Mouse (Mus musculus): ENCODE results near the gene Dab1.

The Dab1 gene

DNA sequence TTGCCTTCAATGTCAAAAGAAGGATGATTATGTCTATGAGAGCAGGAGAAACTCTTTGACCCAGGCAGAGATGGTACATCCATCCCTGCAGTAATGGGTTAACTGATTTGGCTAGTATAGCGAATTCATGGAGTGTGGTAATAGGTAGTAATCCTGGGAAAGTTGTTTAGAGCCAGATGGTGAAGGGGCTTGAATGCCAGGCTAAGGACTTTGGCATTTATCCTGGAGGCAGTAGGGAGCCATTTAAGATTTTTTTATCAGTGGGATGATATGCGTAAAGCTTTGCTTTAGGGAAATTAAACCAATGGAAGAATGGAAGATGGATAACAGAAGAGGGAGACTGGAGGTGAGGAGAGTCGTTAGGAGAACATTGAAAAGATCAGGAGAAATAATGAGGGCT, 669.2 kb downstream of the Dab1 start:
- ChIA-PET POLR2A (no interaction called here), CTCF (no interaction called here)

DNA sequence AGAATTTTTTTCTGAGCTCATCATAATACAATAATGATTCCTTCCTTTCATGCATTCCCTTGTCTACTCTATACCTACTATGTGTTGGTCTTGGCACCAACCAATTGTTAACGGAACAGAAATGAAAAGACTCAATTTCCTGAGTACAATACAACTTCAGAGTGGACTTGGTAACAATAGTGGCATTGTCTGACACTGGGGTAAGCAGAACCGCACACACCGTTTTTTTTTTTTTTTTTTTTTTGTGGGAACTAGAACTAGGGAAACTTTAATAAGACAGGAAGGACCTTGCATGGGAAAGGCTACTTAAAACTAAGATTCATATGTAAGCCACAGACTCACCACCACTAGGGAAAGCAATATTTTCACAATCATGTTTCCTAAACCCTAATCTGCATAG, 682.6 kb downstream of the Dab1 start:
- CTCF ChIA-PET = no interaction called here
- POLR2A ChIA-PET = no interaction called here

DNA sequence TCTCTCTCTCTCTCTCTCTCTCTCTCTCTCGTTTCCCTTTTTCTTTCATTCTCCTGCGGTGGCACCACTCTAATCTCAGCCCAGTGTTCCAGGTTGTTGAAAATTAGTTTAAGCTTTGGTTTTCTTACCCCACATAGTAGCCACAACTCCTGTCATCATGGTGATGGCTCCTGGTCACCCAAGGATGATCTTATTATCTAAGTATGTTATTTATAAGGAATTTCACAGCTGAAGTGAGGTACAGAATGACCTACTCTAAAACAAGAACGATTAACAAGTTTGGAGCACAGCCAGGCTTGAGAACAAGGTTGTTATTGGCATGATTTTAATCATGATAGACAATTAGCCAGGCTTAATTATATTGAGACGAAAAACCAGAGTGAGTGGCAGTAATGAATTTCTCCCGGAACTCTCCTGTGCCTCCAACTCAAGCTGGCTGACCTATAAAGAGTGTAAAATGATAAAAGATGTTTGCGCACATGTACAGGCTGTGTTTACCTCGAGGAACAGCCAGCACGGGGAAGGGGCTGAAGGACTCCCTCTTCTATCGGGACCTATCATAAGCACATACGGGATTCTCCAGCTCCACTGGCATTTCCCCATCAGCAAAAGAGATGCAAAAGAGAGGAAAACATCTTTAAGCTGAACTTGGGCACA, 684.0 kb downstream of the Dab1 start:
- ChIA-PET CTCF (interaction anchor here in 1 of 4 experiments (0.7 kb wide), 1 partner anchor 46 kb away, joined by 3 read pairs; no protein-coding TSS in a partner anchor), POLR2A (no interaction called here)

DNA sequence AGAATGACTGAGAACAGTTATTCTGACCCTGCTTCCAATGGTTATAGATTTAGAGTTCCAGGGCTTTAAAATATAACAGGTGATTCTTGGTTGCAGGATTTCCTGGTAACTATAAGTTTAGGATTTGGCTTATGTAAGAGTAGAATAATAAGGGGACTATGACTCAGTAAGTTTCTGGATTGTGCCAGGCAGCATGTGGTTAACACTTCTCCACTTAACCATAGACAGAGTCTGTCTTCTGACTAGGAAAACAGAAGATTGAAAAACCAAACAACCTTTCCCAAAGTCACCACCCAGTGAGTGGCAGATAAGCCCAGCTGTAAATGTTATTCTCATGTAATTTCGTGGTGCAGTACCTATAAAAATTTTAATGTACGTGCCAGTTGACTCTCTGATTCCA, 688.6 kb downstream of the Dab1 start:
- ChIA-PET CTCF (no interaction called here), POLR2A (no interaction called here)

DNA sequence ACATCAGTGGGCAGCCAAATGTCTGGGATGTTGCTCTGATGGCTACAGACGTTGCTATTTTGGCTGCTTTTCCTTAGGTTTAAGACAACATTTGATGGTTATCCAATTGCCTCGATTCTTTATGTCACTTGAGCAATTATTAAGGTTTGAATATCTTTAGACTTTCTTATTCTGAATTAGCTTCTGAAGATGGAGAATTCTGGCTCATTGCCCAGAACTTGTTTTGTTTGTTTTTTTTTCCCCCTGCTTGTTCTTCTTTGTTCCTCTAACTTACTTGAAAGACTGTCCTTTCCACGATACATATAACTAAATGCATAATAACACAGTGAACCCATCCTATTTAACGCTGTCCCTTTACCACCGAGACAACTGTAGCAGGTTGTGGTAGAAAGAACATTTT, 707.1 kb downstream of the Dab1 start:
- ChIA-PET POLR2A (no interaction called here), CTCF (no interaction called here)

DNA sequence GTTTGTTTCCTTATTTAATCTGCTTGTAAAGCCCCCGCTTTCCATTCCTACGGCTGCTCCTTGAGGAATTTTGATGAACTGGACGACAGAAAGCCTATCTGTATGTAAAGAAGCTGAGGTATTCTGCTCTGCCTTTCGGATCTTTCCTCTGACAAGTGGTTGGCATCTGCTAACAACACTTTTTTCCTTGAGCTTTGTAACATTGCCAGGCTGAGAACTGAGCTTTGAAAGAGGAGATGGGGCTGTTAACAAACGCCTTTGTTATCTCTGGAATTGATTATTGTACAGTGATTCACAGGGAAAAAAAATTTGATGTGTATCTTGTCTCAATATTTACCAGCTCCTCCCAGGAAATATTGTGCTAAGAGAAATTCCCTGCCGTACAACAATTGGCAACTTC, 712.7 kb downstream of the Dab1 start:
- ChIA-PET CTCF (no interaction called here), POLR2A (no interaction called here)

DNA sequence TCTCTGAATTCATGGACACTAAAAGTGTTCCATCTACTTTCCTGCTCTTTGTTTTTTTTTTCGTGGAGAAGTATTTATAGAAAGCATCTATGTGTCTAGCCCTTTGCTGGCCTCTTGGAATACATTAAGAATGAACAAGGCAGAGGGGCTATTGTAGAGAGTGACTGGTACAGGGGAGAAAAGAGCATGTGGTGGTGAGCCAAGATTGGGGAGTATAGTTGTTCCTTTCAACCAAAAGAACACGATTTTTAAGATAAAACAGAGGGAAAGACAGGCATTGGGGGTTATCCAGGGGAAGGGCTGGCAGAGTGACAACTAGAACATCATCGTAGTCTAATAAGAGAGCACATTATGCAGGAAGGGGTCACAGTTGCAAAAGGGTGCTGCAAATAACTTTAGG, 713.2 kb downstream of the Dab1 start:
- CTCF ChIA-PET = no interaction called here
- POLR2A ChIA-PET = no interaction called here

DNA sequence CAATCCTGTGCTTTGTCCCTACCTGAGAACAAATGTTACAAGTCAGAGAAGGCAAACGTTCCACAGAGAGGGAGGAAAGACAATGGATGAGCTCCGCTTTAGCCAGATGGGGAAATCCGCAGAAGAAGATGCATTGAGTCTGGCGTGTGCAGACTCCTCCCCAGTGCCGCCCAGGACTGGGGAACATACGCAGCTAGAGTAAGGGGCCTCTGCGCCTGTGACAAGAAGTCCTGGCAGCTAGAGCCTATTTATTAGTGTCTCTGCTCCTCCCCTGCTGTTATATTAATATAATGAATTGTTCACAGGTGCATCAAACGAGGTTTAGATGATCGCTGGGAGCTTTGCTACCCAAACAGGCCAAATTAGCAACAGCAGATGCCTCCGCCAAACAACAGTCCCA, 718.1 kb downstream of the Dab1 start:
- POLR2A ChIA-PET = no interaction called here
- CTCF ChIA-PET = interaction anchor here in 1 of 4 experiments (0.6 kb wide), 1 partner anchor 297 kb away, joined by 3 read pairs; no protein-coding TSS in a partner anchor

DNA sequence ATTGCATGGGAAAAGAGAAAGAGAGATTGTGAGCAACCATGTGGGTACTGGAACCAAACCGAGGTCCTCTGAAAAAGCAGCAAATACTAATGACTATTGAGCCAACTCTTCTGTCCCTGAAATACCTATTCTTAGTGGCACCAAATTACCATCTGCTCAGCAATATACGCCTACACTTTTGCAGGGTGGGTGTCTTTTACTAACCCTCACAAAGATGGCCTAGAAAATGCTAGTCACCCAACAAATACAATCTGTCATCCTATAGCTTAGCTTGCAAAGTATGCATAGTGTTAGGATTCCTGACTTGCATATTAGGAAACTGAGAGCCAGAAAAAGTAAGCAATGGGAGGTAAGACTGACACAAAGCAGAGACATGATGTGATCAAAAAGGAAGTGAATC, 719.2 kb downstream of the Dab1 start:
- POLR2A ChIA-PET = no interaction called here

DNA sequence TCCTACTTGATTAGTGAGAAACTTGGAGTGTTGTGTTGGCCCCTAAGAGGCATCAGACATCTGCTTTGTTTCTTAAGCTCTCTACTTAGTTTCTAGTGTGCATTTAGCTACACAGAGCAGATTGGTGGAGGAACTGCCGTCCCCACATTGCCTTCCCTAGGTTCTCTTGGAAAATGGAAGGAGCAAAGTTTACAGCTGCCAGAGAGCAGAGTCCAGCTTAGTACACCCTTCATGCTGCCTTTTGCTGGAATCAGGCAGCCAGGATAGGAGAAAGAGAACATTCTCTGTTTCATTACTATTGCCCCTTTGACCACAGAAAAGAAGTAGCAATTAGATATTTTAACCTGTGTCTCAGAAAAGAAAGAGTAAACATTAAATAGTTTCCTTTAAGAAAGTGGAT, 742.2 kb downstream of the Dab1 start:
- ChIA-PET CTCF (no interaction called here), POLR2A (interaction anchor here in 3 of 4 experiments (0.6 to 1.5 kb wide), 3 partner anchors 9 to 1454 kb away, joined by 4 read pairs; no protein-coding TSS in a partner anchor)

More for the DNA sequence above, 719.2 kb downstream of the Dab1 start:
- CTCF ChIA-PET = no interaction called here

DNA sequence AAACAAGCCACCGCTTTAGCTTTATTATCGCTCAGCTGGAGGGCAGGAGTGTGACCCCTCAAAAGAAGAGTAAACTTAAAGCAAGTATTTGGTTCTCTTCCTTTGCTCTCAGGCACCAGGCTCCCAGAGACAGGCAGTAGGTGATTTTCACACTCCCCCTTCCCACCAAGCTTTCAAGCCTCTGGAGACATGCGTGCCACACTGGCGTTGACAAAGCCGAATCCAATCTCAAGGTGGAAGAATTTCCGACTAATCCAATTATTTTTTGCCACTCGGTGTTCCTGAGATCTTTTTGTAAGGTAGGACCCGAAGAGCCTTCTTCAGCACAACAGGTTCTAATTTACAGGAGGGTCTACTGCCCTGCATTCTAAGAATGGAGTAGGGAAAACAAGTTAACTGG, 747.3 kb downstream of the Dab1 start:
- POLR2A ChIA-PET = interaction anchor here in 2 of 4 experiments (1.0 to 2.4 kb wide), 3 partner anchors 16 to 25 kb away, joined by 3 to 6 read pairs (median 4); no protein-coding TSS in a partner anchor
- CTCF ChIA-PET = interaction anchor here in 1 of 4 experiments (0.7 to 0.8 kb wide), 2 partner anchors 53 to 149 kb away, joined by 4 to 5 read pairs; no protein-coding TSS in a partner anchor

DNA sequence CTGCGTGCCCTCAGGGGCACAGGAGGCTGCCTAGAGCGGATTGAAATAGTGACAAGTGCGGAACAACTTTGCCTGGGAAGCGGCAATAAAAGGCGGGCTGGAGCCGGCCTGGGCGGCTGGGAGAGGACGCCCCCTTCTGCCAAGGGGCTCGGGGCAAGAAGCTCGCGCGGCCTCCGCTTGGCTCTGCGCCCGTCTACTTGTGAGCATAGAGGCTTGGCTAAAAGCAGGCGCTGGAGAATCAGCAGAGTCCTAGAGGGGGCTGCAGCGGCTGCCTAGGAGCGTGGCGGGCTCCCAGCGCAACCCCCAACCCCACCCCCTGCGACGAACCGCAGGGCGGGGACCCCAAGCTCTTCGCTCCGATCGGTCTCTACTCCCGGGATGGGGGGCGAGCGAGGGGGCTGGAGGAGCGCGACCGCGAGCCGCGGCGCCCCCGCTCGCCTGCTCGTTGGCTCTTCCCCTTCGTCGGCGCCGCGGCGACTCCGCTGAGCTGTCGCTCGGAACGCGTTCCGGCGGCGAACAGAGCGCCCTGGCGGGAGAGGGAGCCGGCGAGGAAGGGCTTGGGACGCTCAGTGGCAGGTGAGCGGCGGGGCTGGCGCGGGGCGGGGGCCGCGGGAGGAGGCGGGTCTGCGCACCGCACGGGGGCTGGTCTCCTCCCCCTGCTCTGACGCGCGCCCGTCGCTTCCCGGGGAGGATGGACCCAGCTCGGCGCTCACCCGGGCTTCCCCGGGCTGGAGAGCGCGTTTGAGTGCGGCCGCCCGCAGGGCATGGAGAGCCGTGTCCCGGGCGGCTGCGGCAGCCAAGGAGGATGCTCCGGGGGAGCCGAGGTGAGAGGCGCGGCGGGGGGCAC, 748.0 kb downstream of the Dab1 start:
- CTCF ChIA-PET = interaction anchor here in 1 of 4 experiments (0.7 to 0.8 kb wide), 2 partner anchors 52 to 148 kb away, joined by 4 to 5 read pairs; no protein-coding TSS in a partner anchor
- POLR2A ChIA-PET = interaction anchor here in 2 of 4 experiments (0.8 to 2.4 kb wide), 7 partner anchors 14 to 75 kb away, joined by 3 to 6 read pairs (median 4); no protein-coding TSS in a partner anchor

DNA sequence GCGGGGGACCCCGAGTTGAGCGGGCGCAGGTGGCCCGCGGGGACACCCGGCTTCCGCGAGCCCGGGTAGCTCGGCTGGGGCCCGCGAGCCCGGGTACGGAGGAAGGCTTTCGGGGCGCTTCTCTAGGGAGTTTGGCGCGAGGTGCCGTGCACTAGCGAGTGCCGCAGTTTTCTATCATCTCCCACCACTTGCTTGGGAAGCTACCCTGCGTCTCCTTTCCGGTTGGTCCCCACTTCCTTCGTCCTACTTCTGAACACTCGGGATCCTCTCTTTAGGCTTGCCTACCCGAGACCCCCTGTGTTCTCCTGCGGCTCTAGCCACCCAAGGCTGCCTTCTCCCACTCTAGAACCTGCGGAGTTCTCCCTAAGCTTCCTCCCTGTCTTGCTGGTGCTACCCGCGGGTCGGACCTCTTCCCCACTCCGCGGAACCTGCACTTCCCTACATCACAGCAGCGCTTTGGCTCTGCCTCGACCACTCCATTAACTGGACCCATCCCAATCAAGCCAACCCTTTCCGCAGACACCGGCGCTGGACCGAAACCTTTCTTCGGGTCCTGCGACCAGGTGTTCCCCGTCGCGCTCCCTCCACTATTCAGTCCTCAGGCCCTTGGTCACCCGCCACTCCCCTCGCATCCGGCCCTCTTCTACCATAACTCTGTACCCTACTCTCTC, 748.7 kb downstream of the Dab1 start:
- POLR2A ChIA-PET = interaction anchor here in 1 of 4 experiments (0.8 to 2.4 kb wide), 6 partner anchors 14 to 75 kb away, joined by 3 to 6 read pairs (median 4); no protein-coding TSS in a partner anchor
- CTCF ChIA-PET = no interaction called here

DNA sequence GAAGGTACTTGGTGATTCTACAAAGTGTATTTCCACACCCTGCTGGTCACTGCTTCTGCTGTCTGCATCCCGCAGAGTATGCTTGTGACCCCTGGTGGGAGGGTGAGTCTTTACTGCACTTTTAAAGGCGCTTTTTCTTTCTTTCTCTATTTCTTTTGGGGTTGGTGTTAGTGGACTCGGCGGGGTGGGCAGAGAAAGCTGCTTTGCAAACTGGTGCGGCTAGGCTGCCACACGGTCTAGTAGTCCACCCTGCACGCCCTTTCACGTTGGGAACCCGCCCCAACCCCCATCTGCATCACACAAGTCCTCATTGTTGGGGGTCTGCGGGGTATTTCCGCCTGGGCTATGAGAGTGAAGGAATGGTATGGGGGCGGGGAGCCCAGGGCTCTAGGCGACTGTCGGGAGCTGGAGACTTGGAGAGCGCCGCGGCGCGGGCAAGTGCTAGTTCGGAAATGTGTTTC, 749.4 kb downstream of the Dab1 start:
- POLR2A ChIA-PET = interaction anchor here in 2 of 4 experiments (0.6 to 0.8 kb wide), 7 partner anchors 10 to 877 kb away, joined by 3 to 7 read pairs (median 3); no protein-coding TSS in a partner anchor
- CTCF ChIA-PET = interaction anchor here in 1 of 4 experiments (0.6 kb wide), 1 partner anchor 969 kb away, joined by 6 read pairs; no protein-coding TSS in a partner anchor

DNA sequence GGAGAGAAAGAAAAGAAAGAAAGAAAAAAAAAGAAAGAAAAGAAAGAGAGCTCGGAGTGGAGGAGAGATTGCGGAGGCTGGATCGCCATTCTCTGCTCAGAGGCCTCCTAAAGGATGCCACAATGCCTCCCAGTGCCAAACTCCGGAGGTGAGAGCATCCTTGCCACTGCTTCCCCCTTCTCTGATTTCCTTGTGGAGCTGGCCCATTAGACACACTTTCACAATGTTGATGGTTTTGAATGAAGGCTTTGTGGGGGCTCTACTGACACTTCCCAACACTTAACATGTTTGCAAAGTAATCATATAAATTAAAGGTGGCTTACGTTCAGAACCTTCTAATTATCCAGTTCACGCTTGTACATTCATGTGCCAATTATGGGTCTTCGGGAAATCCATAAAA, 749.9 kb downstream of the Dab1 start:
- CTCF ChIA-PET = interaction anchor here in 1 of 4 experiments (0.6 kb wide), 1 partner anchor 969 kb away, joined by 6 read pairs; no protein-coding TSS in a partner anchor

DNA sequence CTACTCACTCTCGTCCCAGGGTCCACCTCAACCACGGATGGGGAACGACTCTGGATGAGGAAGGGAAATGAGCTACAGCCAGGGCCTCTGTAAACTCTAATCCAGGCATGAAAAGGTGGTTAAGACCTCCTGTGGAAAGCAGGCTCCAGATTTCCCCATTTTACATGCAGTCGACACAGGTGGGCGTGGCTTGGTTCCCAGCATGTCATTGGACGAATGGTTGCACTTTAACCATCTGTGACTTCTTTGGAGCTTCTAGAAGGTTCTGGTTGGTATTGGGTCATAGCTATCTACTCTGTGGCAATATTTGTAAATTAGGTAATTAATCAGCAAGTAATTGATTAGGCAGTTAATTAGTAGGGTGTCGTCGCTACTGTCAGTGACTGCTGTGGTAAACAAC, 752.0 kb downstream of the Dab1 start:
- ChIA-PET POLR2A (interaction anchor here in 1 of 4 experiments (1.0 kb wide), 1 partner anchor 25 kb away, joined by 3 read pairs; no protein-coding TSS in a partner anchor), CTCF (interaction anchor here in 1 of 4 experiments (0.5 kb wide), 1 partner anchor 33 kb away, joined by 16 read pairs; no protein-coding TSS in a partner anchor)

More for the DNA sequence above, 749.9 kb downstream of the Dab1 start:
- POLR2A ChIA-PET = interaction anchor here in 2 of 4 experiments (0.6 to 0.8 kb wide), 7 partner anchors 10 to 877 kb away, joined by 3 to 7 read pairs (median 3); no protein-coding TSS in a partner anchor

DNA sequence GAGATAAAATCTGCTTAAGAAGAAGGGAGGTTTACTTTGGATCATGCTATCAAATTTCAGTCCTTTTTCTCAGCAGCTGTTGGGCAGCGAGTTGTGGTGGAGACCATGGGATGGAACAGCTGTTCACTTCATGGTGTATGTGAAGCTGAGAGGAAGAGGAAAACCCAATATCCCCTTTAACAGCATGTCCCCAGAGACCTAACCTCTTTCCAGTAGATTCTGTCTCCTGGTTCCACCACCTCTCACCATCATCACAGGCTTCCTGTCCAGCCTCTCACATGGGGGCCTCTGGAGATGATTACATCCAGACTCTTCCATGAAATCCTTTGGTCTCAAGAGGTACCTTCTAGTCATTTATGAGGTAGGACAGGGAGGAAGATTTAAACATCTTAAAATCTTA, 755.0 kb downstream of the Dab1 start:
- CTCF ChIA-PET = no interaction called here
- POLR2A ChIA-PET = no interaction called here

DNA sequence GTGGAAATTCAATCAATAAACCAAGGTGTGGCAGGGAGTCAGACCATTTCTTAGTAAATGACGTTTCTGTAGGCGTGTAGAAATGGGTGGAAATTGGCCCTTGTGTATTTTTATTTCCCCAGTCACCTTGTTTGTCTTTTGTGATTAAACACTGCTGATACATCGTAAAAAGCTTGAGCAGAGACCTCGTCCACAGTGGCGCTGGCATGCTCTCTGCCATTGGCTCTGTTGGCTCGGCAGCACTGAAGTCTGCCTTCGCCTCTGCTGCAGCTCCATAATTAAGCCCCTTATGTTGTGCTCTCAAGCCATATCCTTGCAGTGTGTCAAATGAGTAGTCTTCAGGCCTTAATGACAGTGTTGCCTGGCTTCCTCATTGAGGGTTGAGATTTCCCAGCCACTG, 765.5 kb downstream of the Dab1 start:
- ChIA-PET POLR2A (interaction anchor here in 2 of 4 experiments (0.9 to 1.7 kb wide), 2 partner anchors 9 to 17 kb away, joined by 3 read pairs; no protein-coding TSS in a partner anchor), CTCF (interaction anchor here in 1 of 4 experiments (0.6 kb wide), 1 partner anchor 475 kb away, joined by 3 read pairs; no protein-coding TSS in a partner anchor)

DNA sequence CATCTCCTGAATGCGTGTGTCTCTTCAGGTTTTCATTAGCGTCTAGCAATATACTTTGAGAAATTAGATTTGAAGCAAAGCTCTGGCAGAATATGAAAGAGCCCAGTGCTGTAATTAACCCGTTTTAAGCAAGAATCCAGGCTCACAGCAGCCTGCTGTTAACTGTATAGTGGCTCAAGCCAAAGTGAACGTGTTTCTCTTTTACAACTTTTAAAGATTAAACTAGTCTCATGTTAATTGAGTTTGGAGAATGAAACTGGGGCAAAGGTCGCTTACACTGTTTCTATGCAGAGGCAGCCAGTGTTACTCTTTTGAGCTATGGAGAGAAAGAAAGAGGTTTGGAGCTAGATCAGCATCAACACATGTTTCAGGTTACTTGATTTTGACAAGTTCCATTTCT, 766.1 kb downstream of the Dab1 start:
- POLR2A ChIA-PET = interaction anchor here in 2 of 4 experiments (0.7 to 1.7 kb wide), 3 partner anchors 10 to 113 kb away, joined by 3 to 4 read pairs (median 3); no protein-coding TSS in a partner anchor

More for the DNA sequence above, 766.1 kb downstream of the Dab1 start:
- CTCF ChIA-PET = no interaction called here
